9 mouse cellular contexts compared by ENCODE assay signal in the genomic region with DNA sequence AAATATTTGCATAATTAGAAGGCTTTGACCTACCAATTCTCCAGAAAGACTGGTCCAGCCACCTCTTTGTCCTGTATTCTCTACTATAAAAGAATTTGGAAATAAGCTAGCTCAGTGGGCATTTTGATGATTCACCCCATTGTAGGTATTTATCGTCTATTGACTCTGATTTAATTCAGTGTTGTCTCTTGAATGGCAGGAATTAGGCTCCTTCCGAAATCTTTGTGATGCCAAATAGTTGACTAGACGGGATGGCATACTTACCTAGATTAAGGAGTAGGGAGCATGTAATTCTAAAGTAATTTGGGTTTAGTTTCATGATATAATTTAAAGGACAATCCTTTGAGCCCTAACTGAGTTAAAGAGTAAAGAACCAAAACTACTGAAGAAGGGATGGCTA. TPM values are rescaled to one million over a fixed set of nuclear protein-coding genes. Genes with fewer than 3 reads are reported as not detected.
A peak's percentile ranks its signal among the peaks of the same experiment; 100 is the strongest.
DNase-seq lines count a peak whose midpoint lies in the region; ATAC-seq lines count a peak whose summit lies in the region.
"Had no signal": no experiment of that assay in that cellular context is flagged by ENCODE, and none has a peak within 500 bp of the region (broad histone marks: within the 10 kb centered on the region; RNA-seq: fewer than 3 reads in every experiment).

No protein-coding gene starts in this region.

- peak overlapping the region; percentile 4; the same call in 1 of the 2 replicates for H3K9ac ChIP-seq in lung, embryonic 15.5 days
- H3K9ac ChIP-seq in forebrain, embryonic 12.5 days = no peak overlapping the region; the same call in 1 of the 2 replicates
- H3K9ac ChIP-seq in limb, embryonic 13.5 days = peak overlapping the region; percentile 40
- H3K9ac ChIP-seq in stomach, embryonic 16.5 days (ENCODE audit: low read length) = no peak overlapping the region

- H3K4me3 ChIP-seq in lung, embryonic 15.5 days = no peak overlapping the region
- no peak overlapping the region for H3K4me3 ChIP-seq in forebrain, embryonic 12.5 days (replicated peaks)
- peak overlapping the region; percentile 7 for H3K4me3 ChIP-seq in limb, embryonic 13.5 days
- peak overlapping the region; percentile 1 for H3K4me3 ChIP-seq in stomach, embryonic 16.5 days (replicated peaks; ENCODE audit: low read length)

- peaks cover 32% of the 10 kb centered on the region for H3K4me1 ChIP-seq in lung, embryonic 15.5 days
- H3K4me1 ChIP-seq in forebrain, embryonic 12.5 days = peaks cover 41% of the 10 kb centered on the region
- peaks cover 61% of the 10 kb centered on the region for H3K4me1 ChIP-seq in limb, embryonic 13.5 days
- H3K4me1 ChIP-seq in stomach, embryonic 16.5 days (ENCODE audit: control insufficient read depth, insufficient read depth, low read length) = peaks cover 28% of the 10 kb centered on the region

- peaks cover 29% of the 10 kb centered on the region for H3K36me3 ChIP-seq in lung, embryonic 15.5 days
- H3K36me3 ChIP-seq in forebrain, embryonic 12.5 days (replicated peaks) = peaks cover 49% of the 10 kb centered on the region
- peaks cover 47% of the 10 kb centered on the region for H3K36me3 ChIP-seq in limb, embryonic 13.5 days
- 0 out of 2 replicates have a peak, but pooled peaks cover 10% of the 10 kb centered on the region for H3K36me3 ChIP-seq in stomach, embryonic 16.5 days (ENCODE audit: control insufficient read depth, insufficient read depth, low read length)

- H3K9me3 ChIP-seq in lung, embryonic 15.5 days = no peaks in the 10 kb centered on the region
- H3K9me3 ChIP-seq in forebrain, embryonic 12.5 days = no peaks in the 10 kb centered on the region
- H3K9me3 ChIP-seq in limb, embryonic 13.5 days = no peaks in the 10 kb centered on the region
- H3K9me3 ChIP-seq in stomach, embryonic 16.5 days (replicated peaks; ENCODE audit: control insufficient read depth, low read length) = no peaks in the 10 kb centered on the region

- no peak overlapping the region for H3K27ac ChIP-seq in lung, embryonic 15.5 days
- no peak overlapping the region for H3K27ac ChIP-seq in forebrain, embryonic 12.5 days
- H3K27ac ChIP-seq in limb, embryonic 13.5 days = no peak overlapping the region
- no peak overlapping the region for H3K27ac ChIP-seq in stomach, embryonic 16.5 days (ENCODE audit: low read length)

- no peak for ATAC-seq in lung, embryonic 15.5 days (ENCODE audit: borderline replicate concordance, extremely low read depth, low FRiP score, low TSS enrichment)
- ATAC-seq in forebrain, embryonic 12.5 days (ENCODE audit: low FRiP score) = no peak
- ATAC-seq in limb, embryonic 13.5 days (ENCODE audit: low FRiP score, low read depth) = no peak
- ATAC-seq in stomach, embryonic 16.5 days (ENCODE audit: insufficient read depth, low FRiP score) = no peak

- DNase-seq in lung, postnatal 14 days = no peak
- no peak for DNase-seq in retina, postnatal 1 day
- no peak for DNase-seq in thymus, postnatal 4 days
- DNase-seq: kidney, postnatal 14 days had no signal

- H3K27me3 ChIP-seq in lung, embryonic 15.5 days = no peaks in the 10 kb centered on the region
- H3K27me3 ChIP-seq in forebrain, embryonic 12.5 days = no peaks in the 10 kb centered on the region
- no peaks in the 10 kb centered on the region for H3K27me3 ChIP-seq in limb, embryonic 13.5 days
- H3K27me3 ChIP-seq in stomach, embryonic 16.5 days (ENCODE audit: control insufficient read depth, insufficient read depth, low read length) = no peaks in the 10 kb centered on the region

- 65% methylated on average over 3 of the region's 3 CpGs for WGBS in lung, embryonic 15.5 days
- WGBS in forebrain, embryonic 12.5 days = 59% methylated on average over 3 of the region's 3 CpGs
- 79% methylated on average over 3 of the region's 3 CpGs for WGBS in limb, embryonic 13.5 days
- 63% methylated on average over 3 of the region's 3 CpGs for WGBS in stomach, embryonic 16.5 days

- H3K4me2 ChIP-seq in lung, embryonic 15.5 days = peak overlapping the region; percentile 33; the same call in 1 of the 2 replicates
- H3K4me2 ChIP-seq in forebrain, embryonic 12.5 days = peak overlapping the region; percentile 22; the same call in 1 of the 2 replicates
- H3K4me2 ChIP-seq in limb, embryonic 13.5 days (replicated peaks) = peak overlapping the region; percentile 45
- peak overlapping the region; percentile 42 for H3K4me2 ChIP-seq in stomach, embryonic 16.5 days (ENCODE audit: low read depth, low read length)

RNA-seq across cellular contexts. Expression of a gene that starts 2.5 kb away (rescaled TPM):
- 728 and 741 TPM in 2 replicates for polyA plus RNA-seq in lung, embryonic 15.5 days (2015; fragmentation: Nextera tagmentation; extraction: Ambion mirVana)
- polyA plus RNA-seq in forebrain, embryonic 12.5 days (2016; fragmentation: Nextera tagmentation; extraction: Ambion mirVana) = 758 and 799 TPM in 2 replicates
- polyA plus RNA-seq in limb, embryonic 13.5 days (2015; fragmentation: Nextera tagmentation; extraction: Ambion mirVana) = 797 and 826 TPM in 2 replicates
- 625 and 721 TPM in 2 replicates for polyA plus RNA-seq in stomach, embryonic 16.5 days (2015; fragmentation: Nextera tagmentation; extraction: Ambion mirVana)

RNA-seq across cellular contexts. Expression of a gene that starts 20.8 kb away (rescaled TPM):
- polyA plus RNA-seq in lung, embryonic 15.5 days (2015; fragmentation: Nextera tagmentation; extraction: Ambion mirVana) = 550 and 564 TPM in 2 replicates
- polyA plus RNA-seq in forebrain, embryonic 12.5 days (2016; fragmentation: Nextera tagmentation; extraction: Ambion mirVana) = 611 and 642 TPM in 2 replicates
- polyA plus RNA-seq in limb, embryonic 13.5 days (2015; fragmentation: Nextera tagmentation; extraction: Ambion mirVana) = 564 and 574 TPM in 2 replicates
- polyA plus RNA-seq in stomach, embryonic 16.5 days (2015; fragmentation: Nextera tagmentation; extraction: Ambion mirVana) = 374 and 406 TPM in 2 replicates

RNA-seq across cellular contexts. Expression of a gene that starts 23.0 kb away (rescaled TPM):
- polyA plus RNA-seq in lung, embryonic 15.5 days (2015; fragmentation: Nextera tagmentation; extraction: Ambion mirVana) = 90.2 and 93.0 TPM in 2 replicates
- polyA plus RNA-seq in forebrain, embryonic 12.5 days (2016; fragmentation: Nextera tagmentation; extraction: Ambion mirVana) = 100 and 102 TPM in 2 replicates
- polyA plus RNA-seq in limb, embryonic 13.5 days (2015; fragmentation: Nextera tagmentation; extraction: Ambion mirVana) = 93.3 and 96.1 TPM in 2 replicates
- 64.6 and 68.4 TPM in 2 replicates for polyA plus RNA-seq in stomach, embryonic 16.5 days (2015; fragmentation: Nextera tagmentation; extraction: Ambion mirVana)

RNA-seq across cellular contexts. Expression of a gene that starts 30.5 kb away (rescaled TPM):
- polyA plus RNA-seq in lung, embryonic 15.5 days (2015; fragmentation: Nextera tagmentation; extraction: Ambion mirVana) = not detected in 2 replicates
- not detected in 2 replicates for polyA plus RNA-seq in forebrain, embryonic 12.5 days (2016; fragmentation: Nextera tagmentation; extraction: Ambion mirVana)
- not detected in 2 replicates for polyA plus RNA-seq in limb, embryonic 13.5 days (2015; fragmentation: Nextera tagmentation; extraction: Ambion mirVana)
- polyA plus RNA-seq in stomach, embryonic 16.5 days (2015; fragmentation: Nextera tagmentation; extraction: Ambion mirVana) = not detected in 2 replicates
- polyA plus RNA-seq: macrophage had no signal

RNA-seq across cellular contexts. Expression of a gene that starts 45.2 kb away (rescaled TPM):
- 2,263 and 2,267 TPM in 2 replicates for polyA plus RNA-seq in lung, embryonic 15.5 days (2015; fragmentation: Nextera tagmentation; extraction: Ambion mirVana)
- 2,091 and 2,135 TPM in 2 replicates for polyA plus RNA-seq in forebrain, embryonic 12.5 days (2016; fragmentation: Nextera tagmentation; extraction: Ambion mirVana)
- polyA plus RNA-seq in limb, embryonic 13.5 days (2015; fragmentation: Nextera tagmentation; extraction: Ambion mirVana) = 1,947 and 1,954 TPM in 2 replicates
- polyA plus RNA-seq in stomach, embryonic 16.5 days (2015; fragmentation: Nextera tagmentation; extraction: Ambion mirVana) = 2,507 and 2,568 TPM in 2 replicates

Comparison
In these comparisons a context has a peak if more than half of its experiments do, and no peak if none do; other contexts are left out.
1. H3K4me3 ChIP-seq: peak in limb, embryonic 13.5 days (single experiment) and stomach, embryonic 16.5 days (single experiment); none in lung, embryonic 15.5 days (single experiment) and forebrain, embryonic 12.5 days (single experiment).
2. H3K9ac ChIP-seq: peak in lung, embryonic 15.5 days (single experiment) and limb, embryonic 13.5 days (single experiment); none in forebrain, embryonic 12.5 days (single experiment) and stomach, embryonic 16.5 days (single experiment).
3. Peak in every context shown above with its lines, with median percentiles within 50 percentile points of each other: H3K4me2 ChIP-seq.